Mouse (Mus musculus) cortical plate, adult 2 months (tissue): Measurements from ENCODE around the gene Rilpl1.

Experiments
- CTCF ChIP-seq: fragments of 200-500 bp; IDR thresholded peaks from 2 replicates; pipeline ENCODE4 v1.5.1; 2011; ENCODE audit warnings: mild to moderate bottlenecking, control low read depth, low read length; ENCODE audit not compliant: insufficient read depth; ENCODE audit errors: extremely low read depth
- POLR2A ChIP-seq: fragments of 200-500 bp; IDR thresholded peaks from 2 replicates; pipeline ENCODE4 v1.6.1; 2011; ENCODE audit warnings: mild to moderate bottlenecking, low read length, control low read depth; ENCODE audit not compliant: insufficient read depth; ENCODE audit errors: extremely low read depth

DNA sequence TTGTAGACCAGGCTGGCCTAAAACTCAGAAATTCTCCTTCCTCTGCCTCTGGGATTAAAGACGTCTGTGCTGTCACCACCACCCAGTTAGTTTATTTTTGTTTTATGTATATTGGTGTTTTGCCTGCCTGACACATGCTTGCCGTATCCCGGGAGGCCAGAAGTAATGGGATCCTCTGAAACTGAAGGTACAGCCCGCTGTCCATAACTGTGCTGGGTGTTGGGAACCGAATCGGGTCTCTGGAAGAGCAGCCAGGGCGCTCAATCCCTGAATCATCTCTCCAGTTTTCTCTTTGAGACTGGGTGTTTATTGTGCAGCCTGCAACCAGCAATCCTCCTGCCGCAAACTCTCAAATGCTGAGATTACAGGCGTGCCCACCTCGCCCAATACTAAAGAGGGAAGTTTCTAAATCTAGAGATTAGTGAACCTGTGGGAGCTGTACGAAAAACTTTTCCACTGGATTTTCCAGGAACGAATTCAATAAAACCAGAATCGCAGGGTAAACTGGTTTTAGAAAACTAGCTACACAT, 48.7 kb downstream of the Rilpl1 start:
- TF ChIP-seq CTCF (no peak), POLR2A (no peak)
